Mouse (Mus musculus) megakaryocyte, embryonic 14.5 days (primary cell): Measurements from ENCODE around the gene Dynlt1a.
"Not testable (repeated sequence)": the region's sequence is repeated elsewhere in the genome, so short reads cannot be mapped to it uniquely, and the experiment has no call there.

Source experiments
- FLI1 ChIP-seq: IDR thresholded peaks from 2 replicates; pipeline ENCODE4 v1.6.1; 2012; ENCODE audit warnings: low read length, inconsistent platforms, mixed read lengths
- GATA1 ChIP-seq: IDR thresholded peaks from 3 replicates; pipeline ENCODE4 v1.6.1; 2012; ENCODE audit warnings: mixed read lengths, low read length, inconsistent platforms, borderline replicate concordance

- not testable (repeated sequence) for TF ChIP-seq GATA1, FLI1
These were observed 46.5 kb downstream of the Dynlt1a start for GRCm38 (mm10) chr17:6270840-6271239.
